Mouse (Mus musculus): ENCODE measurements around the gene Golt1b. TPM values are rescaled to one million over a fixed set of nuclear protein-coding genes. Genes with fewer than 3 reads are reported as not detected.

The Golt1b gene
- polyA plus RNA-seq (2014; fragmentation: Illumina TruSeq; extraction: RNeasy Lipid Tissue Mini Kit (QIAGEN cat#74804); ENCODE audit: low read depth, low replicate concordance): 31.7 TPM

GRCm38 (mm10) chr6:142387011-142387754, at the start of gene Golt1b, which contains the start of gene Recql:
Gene Golt1b (plus strand): TSS chr6:142387221.
Gene Recql (minus strand): TSS chr6:142387087.

GRCm38 (mm10) chr6:142345440-142346038, 41.5 kb upstream of the Golt1b start, which contains the start of gene Pyroxd1:
Gene Pyroxd1 (plus strand): TSS chr6:142345654.

GRCm38 (mm10) chr6:142412906-142413491, 26.0 kb downstream of the Golt1b start, which contains the start of gene Spx:
Gene Spx (plus strand): TSS chr6:142413441.

Other genes starting within 250 kb of the Golt1b start
- gene Slco1a6, start 178.7 kb upstream of the Golt1b start, polyA plus RNA-seq (2014; fragmentation: Illumina TruSeq; extraction: RNeasy Lipid Tissue Mini Kit (QIAGEN cat#74804); ENCODE audit: low read depth, low replicate concordance): 0.17 TPM
- gene Iapp, start 88.8 kb upstream of the Golt1b start, polyA plus RNA-seq (2014; fragmentation: Illumina TruSeq; extraction: RNeasy Lipid Tissue Mini Kit (QIAGEN cat#74804); ENCODE audit: low read depth, low replicate concordance): 2.9 TPM
- 11.8 TPM for gene Slco1a5, start 64.2 kb upstream of the Golt1b start, polyA plus RNA-seq (2014; fragmentation: Illumina TruSeq; extraction: RNeasy Lipid Tissue Mini Kit (QIAGEN cat#74804); ENCODE audit: low read depth, low replicate concordance)
- gene Pyroxd1, start 41.6 kb upstream of the Golt1b start, polyA plus RNA-seq (2014; fragmentation: Illumina TruSeq; extraction: RNeasy Lipid Tissue Mini Kit (QIAGEN cat#74804); ENCODE audit: low read depth, low replicate concordance): 13.6 TPM
- gene Recql, start 134 bp upstream of the Golt1b start, polyA plus RNA-seq (2014; fragmentation: Illumina TruSeq; extraction: RNeasy Lipid Tissue Mini Kit (QIAGEN cat#74804); ENCODE audit: low read depth, low replicate concordance): 23.4 TPM
- 3.7 TPM for gene Spx, start 26.2 kb downstream of the Golt1b start, polyA plus RNA-seq (2014; fragmentation: Illumina TruSeq; extraction: RNeasy Lipid Tissue Mini Kit (QIAGEN cat#74804); ENCODE audit: low read depth, low replicate concordance)
- 1.9 TPM for gene Gys2, start 85.9 kb downstream of the Golt1b start, polyA plus RNA-seq (2014; fragmentation: Illumina TruSeq; extraction: RNeasy Lipid Tissue Mini Kit (QIAGEN cat#74804); ENCODE audit: low read depth, low replicate concordance)
- gene Ldhb, start 120.7 kb downstream of the Golt1b start, polyA plus RNA-seq (2014; fragmentation: Illumina TruSeq; extraction: RNeasy Lipid Tissue Mini Kit (QIAGEN cat#74804); ENCODE audit: low read depth, low replicate concordance): 209 TPM
- gene Kcnj8, start 184.4 kb downstream of the Golt1b start, polyA plus RNA-seq (2014; fragmentation: Illumina TruSeq; extraction: RNeasy Lipid Tissue Mini Kit (QIAGEN cat#74804); ENCODE audit: low read depth, low replicate concordance): 10.3 TPM

Measured in adipose tissue, adult 10 weeks (tissue).